Mouse (Mus musculus) layer of hippocampus, adult 9-11 months (tissue): ENCODE data around the gene Gls.

Source experiments
- DNase-seq: peaks from one replicate; pipeline ENCODE4 v3.0.0; 2022

Gls gene

GRCm38 (mm10) chr1:52242270-52242669 is 9.2 kb upstream of the Gls start:
- no peak for DNase-seq

- no peak for DNase-seq
These were observed 279 bp downstream of the Gls start for GRCm38 (mm10) chr1:52232766-52233140.

- DNase-seq, result peak; percentile 69
These were observed 880 bp downstream of the Gls start for GRCm38 (mm10) chr1:52231939-52232765.

- DNase-seq, result no peak
These were observed 2.6 kb downstream of the Gls start for GRCm38 (mm10) chr1:52230404-52230803.

- DNase-seq, result no peak
These were observed 4.9 kb downstream of the Gls start for GRCm38 (mm10) chr1:52228178-52228577.

- no peak for DNase-seq
These were observed 6.6 kb downstream of the Gls start for GRCm38 (mm10) chr1:52226416-52226815.

GRCm38 (mm10) chr1:52216766-52217165 is 16.3 kb downstream of the Gls start:
- DNase-seq, result no peak

GRCm38 (mm10) chr1:52182992-52183391 is 50.0 kb downstream of the Gls start:
- DNase-seq, result no peak

GRCm38 (mm10) chr1:52181994-52182393 is 51.0 kb downstream of the Gls start:
- no peak for DNase-seq

GRCm38 (mm10) chr1:52179939-52180568 is 53.0 kb downstream of the Gls start:
- DNase-seq, result no peak

GRCm38 (mm10) chr1:52176999-52177398 is 56.0 kb downstream of the Gls start:
- no peak for DNase-seq

- DNase-seq, result no peak
These were observed 57.0 kb downstream of the Gls start for GRCm38 (mm10) chr1:52175983-52176382.

- DNase-seq, result no peak
These were observed 57.7 kb downstream of the Gls start for GRCm38 (mm10) chr1:52175321-52175720.

GRCm38 (mm10) chr1:52171271-52171670 is 61.8 kb downstream of the Gls start:
- no peak for DNase-seq

GRCm38 (mm10) chr1:52170747-52171146 is 62.3 kb downstream of the Gls start:
- no peak for DNase-seq

- DNase-seq, result no peak
These were observed 63.0 kb downstream of the Gls start for GRCm38 (mm10) chr1:52170057-52170456.

- DNase-seq, result no peak
These were observed 66.3 kb downstream of the Gls start for GRCm38 (mm10) chr1:52166652-52167220.

GRCm38 (mm10) chr1:52163707-52164457 is 69.2 kb downstream of the Gls start:
- no peak for DNase-seq

GRCm38 (mm10) chr1:52161151-52161550 is 71.9 kb downstream of the Gls start:
- DNase-seq, result no peak

GRCm38 (mm10) chr1:52158490-52159381 is 74.3 kb downstream of the Gls start:
- DNase-seq, result peak; percentile 73

- no peak for DNase-seq
These were observed 75.0 kb downstream of the Gls start for GRCm38 (mm10) chr1:52158040-52158439.

GRCm38 (mm10) chr1:52156351-52156750 is 76.7 kb downstream of the Gls start:
- DNase-seq, result no peak
